Mouse (Mus musculus) embryonic facial prominence, embryonic 15.5 days (tissue): ENCODE measurements around the gene Ric1. TPM values are rescaled to one million over a fixed set of nuclear protein-coding genes. Genes with fewer than 3 reads are reported as not detected.

ENCODE experiments used
- ATAC-seq: fragments of 200-750 bp; cut with Nextera tagmentation; 2 replicates; pipeline ENCODE4 v1.8.0; 2017; ENCODE audit warnings: low read depth, moderate TSS enrichment; ENCODE audit not compliant: insufficient number of reproducible peaks, low FRiP score, low TSS enrichment
- H3K27ac ChIP-seq: fragments of 300-500 bp; sonication (generic); replicated peaks from 2 replicates; pipeline ENCODE4 v1.5.1; 2015; ENCODE audit warnings: mild to moderate bottlenecking, inconsistent platforms
- H3K27me3 ChIP-seq: fragments of 300-500 bp; sonication (generic); 2 replicates; pipeline ENCODE4 v1.6.1; 2015; ENCODE audit warnings: inconsistent platforms
- H3K36me3 ChIP-seq: fragments of 300-500 bp; sonication (generic); 2 replicates; pipeline ENCODE4 v1.6.1; 2015; ENCODE audit warnings: mild to moderate bottlenecking, inconsistent platforms
- H3K4me1 ChIP-seq: fragments of 300-500 bp; sonication (generic); 2 replicates; pipeline ENCODE4 v1.6.1; 2015; ENCODE audit warnings: inconsistent platforms
- H3K4me2 ChIP-seq: fragments of 300-500 bp; sonication (generic); replicated peaks from 2 replicates; pipeline ENCODE4 v1.6.1; 2015; ENCODE audit warnings: mild to moderate bottlenecking, inconsistent platforms
- H3K4me3 ChIP-seq: fragments of 300-500 bp; sonication (generic); replicated peaks from 2 replicates; pipeline ENCODE4 v1.5.1; 2015; ENCODE audit warnings: mild to moderate bottlenecking, inconsistent platforms
- H3K9ac ChIP-seq: fragments of 300-500 bp; sonication (generic); 2 replicates; pipeline ENCODE4 v1.6.1; 2015; ENCODE audit warnings: inconsistent platforms
- H3K9me3 ChIP-seq: fragments of 300-500 bp; sonication (generic); replicated peaks from 2 replicates; pipeline ENCODE4 v1.6.1; 2016; ENCODE audit warnings: inconsistent platforms
- WGBS: fragments of 180-500 bp; shearing (Covaris S2); methylation state at CpG from one replicate; pipeline ENCODE4 v1.1.7; 2015; 5-methylcytosine and 5-hydroxymethylcytosine counted together
- polyA plus RNA-seq: library from polyadenylated mRNA; unstranded; fragments of >200 nt; fragmentation: Nextera tagmentation; extraction: Ambion mirVana; gene quantifications from 2 replicates; pipeline ENCODE4 v1.2.1, GENCODE M21; 2015

The Ric1 gene
- polyA plus RNA-seq, 1 experiment from 2014 or later, result 20.3 TPM

- Histone ChIP-seq H3K27me3 (no peaks in the 10 kb centered on the region), H3K27ac (no peak overlapping the region), H3K9me3 (no peaks in the 10 kb centered on the region), H3K36me3 (no peaks in the 10 kb centered on the region), H3K4me1 (peaks cover 11% of the 10 kb centered on the region), H3K9ac (no peak overlapping the region), H3K4me2 (no peak overlapping the region), H3K4me3 (no peak overlapping the region)
- ATAC-seq, result no peak
- 64% methylated on average over 9 of the region's 9 CpGs for WGBS
Observed at GRCm38 (mm10) chr19:29653768-29654265, 131.7 kb downstream of the Ric1 start.

DNA sequence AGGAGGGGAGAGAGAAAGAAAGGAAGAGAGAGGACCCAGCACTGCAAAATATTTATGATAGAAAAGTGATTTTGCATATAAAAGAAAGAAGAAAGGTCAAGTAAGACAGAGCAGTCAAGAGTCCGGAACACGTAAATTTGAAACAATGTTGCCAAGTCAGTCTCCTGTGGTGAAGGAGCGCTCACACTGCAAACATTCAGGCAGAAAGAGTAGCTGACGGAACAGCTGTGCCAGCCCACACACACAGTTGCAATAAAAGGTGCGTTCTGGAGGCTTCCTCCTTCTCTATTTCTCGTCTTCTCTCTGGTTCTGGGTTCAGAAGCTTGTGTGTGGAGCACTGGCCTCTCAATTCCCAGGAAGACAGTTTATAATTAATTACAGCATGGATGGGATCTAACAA lies 133.1 kb downstream of the Ric1 start:
- H3K4me3 ChIP-seq, result no peak overlapping the region
- 40% methylated on average over 6 of the region's 6 CpGs for WGBS
- no peak overlapping the region for H3K4me2 ChIP-seq
- no peaks in the 10 kb centered on the region for H3K27me3 ChIP-seq
- no peaks in the 10 kb centered on the region for H3K36me3 ChIP-seq
- H3K9ac ChIP-seq, result no peak overlapping the region
- no peak overlapping the region for H3K27ac ChIP-seq
- peaks cover 11% of the 10 kb centered on the region for H3K4me1 ChIP-seq
- ATAC-seq, result no peak
- no peaks in the 10 kb centered on the region for H3K9me3 ChIP-seq

GRCm38 (mm10) chr19:29656029-29656428 lies 133.9 kb downstream of the Ric1 start:
- H3K4me3 ChIP-seq, result no peak overlapping the region
- peaks cover 11% of the 10 kb centered on the region for H3K4me1 ChIP-seq
- H3K4me2 ChIP-seq, result no peak overlapping the region
- H3K27me3 ChIP-seq, result no peaks in the 10 kb centered on the region
- WGBS, result 78% methylated on average over 4 of the region's 4 CpGs
- ATAC-seq, result no peak
- H3K36me3 ChIP-seq, result no peaks in the 10 kb centered on the region
- no peak overlapping the region for H3K27ac ChIP-seq
- H3K9me3 ChIP-seq, result no peaks in the 10 kb centered on the region
- no peak overlapping the region for H3K9ac ChIP-seq

Other genes starting within 250 kb of the Ric1 start
- gene Insl6, start 196.9 kb upstream of the Ric1 start, polyA plus RNA-seq, result 9.0 and 9.9 TPM in 2 replicates
- 0.16 and 0.39 TPM in 2 replicates for gene Rln1, start 187.6 kb upstream of the Ric1 start, polyA plus RNA-seq
- gene Plgrkt, start 154.9 kb upstream of the Ric1 start, polyA plus RNA-seq, result 79.0 and 83.9 TPM in 2 replicates
- gene Cd274, start 154.8 kb upstream of the Ric1 start, polyA plus RNA-seq, result 0.71 and 0.72 TPM in 2 replicates
- not detected in 2 replicates for gene Pdcd1lg2, start 111.4 kb upstream of the Ric1 start, polyA plus RNA-seq
- 20.8 and 23.4 TPM in 2 replicates for gene Ermp1, start 126.1 kb downstream of the Ric1 start, polyA plus RNA-seq
- 4.6 and 5.4 TPM in 2 replicates for gene Mlana, start 175.5 kb downstream of the Ric1 start, polyA plus RNA-seq